Mouse (Mus musculus): Measurements from ENCODE around the gene Snx9. TPM values are rescaled to one million over a fixed set of nuclear protein-coding genes. Genes with fewer than 3 reads are reported as not detected.

Gene Snx9
- polyA plus RNA-seq, 1 experiment from 2014 or later, result 15.3 TPM

DNA sequence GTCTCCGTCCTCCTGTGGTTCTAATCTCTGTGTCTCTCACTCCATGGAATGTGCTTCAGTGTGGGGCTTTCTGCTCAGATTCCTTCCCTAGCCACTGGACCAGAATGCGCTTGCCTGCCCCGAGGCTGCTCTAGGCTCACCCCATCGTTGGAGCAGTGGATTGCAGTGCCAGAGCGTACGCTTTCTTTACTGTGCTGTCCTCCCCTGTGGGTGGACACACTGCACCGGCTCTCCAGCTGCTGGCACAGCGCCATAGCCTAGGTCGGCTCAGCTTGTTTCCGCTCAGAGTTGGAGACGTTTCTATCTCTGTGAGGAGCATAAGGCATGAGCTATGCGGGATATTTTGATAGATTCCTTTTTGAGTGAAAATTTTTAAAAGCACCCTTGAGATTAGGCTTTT, 31.4 kb downstream of the Snx9 start:
- DNase-seq (ENCODE audit: low spot score), result no peak
- WGBS, result 90% methylated on average over 12 of the region's 12 CpGs

DNA sequence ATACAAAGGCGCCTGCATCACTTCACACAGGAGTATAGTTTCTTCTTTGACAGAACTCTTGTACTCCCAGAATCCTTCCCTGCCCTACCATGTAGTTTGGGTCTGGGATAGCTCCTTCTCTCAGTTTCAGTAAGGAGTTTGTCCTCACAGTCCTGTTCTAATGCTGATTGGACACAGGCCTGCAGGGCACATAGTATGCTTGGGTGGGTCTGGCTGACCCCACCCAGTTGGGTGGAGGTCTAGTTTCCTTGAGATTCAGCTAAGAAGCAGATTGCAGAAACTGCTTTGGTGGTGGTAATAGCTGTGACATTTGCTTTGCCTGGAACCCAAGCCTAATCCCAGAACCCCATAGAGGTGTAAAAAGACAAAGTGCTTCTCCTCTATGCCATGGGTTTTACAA, 33.4 kb downstream of the Snx9 start:
- no peaks in the 10 kb centered on the region for H3K36me3 ChIP-seq
- DNase-seq (ENCODE audit: low spot score), result no peak
- H3K4me1 ChIP-seq, result peaks cover 7% of the 10 kb centered on the region
- no peaks in the 10 kb centered on the region for H3K9me3 ChIP-seq (replicated peaks)
- WGBS, result 91% methylated on average over 1 of the region's 1 CpGs
- no peak overlapping the region for H3K27ac ChIP-seq (replicated peaks)
- H3K4me3 ChIP-seq, result no peak overlapping the region
- no peaks in the 10 kb centered on the region for H3K27me3 ChIP-seq (ENCODE audit: low read depth, poor library complexity, severe bottlenecking)

More for the DNA sequence above, 31.4 kb downstream of the Snx9 start:
- Histone ChIP-seq H3K4me3 (no peak overlapping the region), H3K4me1 (peaks cover 7% of the 10 kb centered on the region), H3K27me3 (ENCODE audit: low read depth, poor library complexity, severe bottlenecking) (no peaks in the 10 kb centered on the region), H3K9me3 (replicated peaks) (no peaks in the 10 kb centered on the region), H3K36me3 (no peaks in the 10 kb centered on the region), H3K27ac (replicated peaks) (0 out of 2 replicates have a peak overlapping the region, but pooled peaks have one; percentile 46)

DNA sequence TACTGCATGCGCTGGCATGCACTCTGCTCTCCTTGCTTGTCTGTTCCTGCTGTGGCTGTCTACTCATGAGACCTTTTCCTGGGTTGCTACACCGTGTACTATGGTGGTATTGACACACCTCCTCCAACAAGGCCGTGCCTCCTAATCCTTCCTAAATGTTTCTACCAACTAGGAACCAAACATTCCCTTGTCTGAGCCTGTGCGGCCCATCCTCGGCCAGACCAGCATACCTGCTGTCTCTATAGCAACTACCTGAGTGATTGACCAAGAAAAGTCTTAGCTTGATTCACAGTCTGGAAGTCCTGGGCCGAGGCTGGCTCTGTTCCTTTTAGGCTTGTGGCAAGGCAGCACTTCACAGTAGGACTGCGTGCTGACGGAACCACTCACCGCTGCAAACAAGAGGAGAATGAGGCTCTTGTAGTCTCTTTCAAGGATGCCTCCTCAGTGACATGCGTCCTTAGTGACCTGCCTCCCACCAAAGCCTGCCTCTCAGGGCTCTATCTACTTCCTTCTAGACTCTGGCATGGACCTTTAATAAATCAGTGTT, 36.6 kb downstream of the Snx9 start:
- no peak overlapping the region for H3K27ac ChIP-seq (replicated peaks)
- H3K27me3 ChIP-seq (ENCODE audit: low read depth, poor library complexity, severe bottlenecking), result no peaks in the 10 kb centered on the region
- H3K36me3 ChIP-seq, result no peaks in the 10 kb centered on the region
- no peak overlapping the region for H3K4me3 ChIP-seq
- no peaks in the 10 kb centered on the region for H3K9me3 ChIP-seq (replicated peaks)
- no peak for DNase-seq (ENCODE audit: low spot score)
- WGBS, result 79% methylated on average over 10 of the region's 10 CpGs
- H3K4me1 ChIP-seq, result peaks cover 5% of the 10 kb centered on the region

DNA sequence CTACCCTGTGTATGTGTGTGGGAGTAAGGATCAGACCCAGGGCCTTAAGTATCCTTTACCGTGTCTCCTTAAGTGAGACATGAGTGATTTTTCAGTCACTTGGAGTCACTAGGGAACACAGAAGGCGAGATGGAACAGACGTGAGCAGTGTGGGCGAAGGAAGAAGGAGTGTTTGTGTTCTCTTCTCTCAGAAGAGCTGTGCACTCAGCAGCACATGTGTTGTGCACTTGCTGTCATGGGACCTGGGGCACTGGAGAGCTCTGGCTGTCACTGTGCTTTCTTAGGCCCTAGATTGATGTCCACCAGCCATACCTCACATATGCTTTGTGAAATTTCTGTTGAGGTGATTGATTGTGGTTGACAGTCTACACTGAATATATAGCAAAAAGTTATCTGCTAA, 37.7 kb downstream of the Snx9 start:
- Histone ChIP-seq H3K36me3 (no peaks in the 10 kb centered on the region), H3K27ac (replicated peaks) (no peak overlapping the region), H3K27me3 (ENCODE audit: low read depth, poor library complexity, severe bottlenecking) (no peaks in the 10 kb centered on the region), H3K4me3 (no peak overlapping the region), H3K9me3 (replicated peaks) (no peaks in the 10 kb centered on the region), H3K4me1 (peaks cover 5% of the 10 kb centered on the region)
- WGBS, result 92% methylated on average over 4 of the region's 4 CpGs
- no peak for DNase-seq (ENCODE audit: low spot score)

DNA sequence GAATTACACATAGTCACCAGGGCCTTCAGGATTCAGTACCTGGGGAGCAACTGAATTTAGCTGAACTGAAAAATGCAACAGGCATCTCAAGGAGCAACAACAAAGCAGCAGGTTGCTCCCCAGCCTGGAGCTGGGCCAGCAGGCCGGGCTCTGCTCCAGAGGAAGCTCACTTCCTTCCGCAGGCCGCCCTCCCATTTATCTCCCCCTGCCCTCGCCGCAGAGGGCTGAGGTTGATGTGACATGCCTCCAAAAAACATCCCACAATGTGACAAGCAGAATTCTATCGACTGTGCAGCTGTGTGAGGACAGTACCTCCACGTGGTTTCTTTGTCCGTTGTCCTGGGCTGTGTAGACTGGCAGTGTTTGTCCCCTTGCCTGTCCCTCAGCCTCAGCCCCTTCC, 44.3 kb downstream of the Snx9 start:
- 76% methylated on average over 8 of the region's 8 CpGs for WGBS

DNA sequence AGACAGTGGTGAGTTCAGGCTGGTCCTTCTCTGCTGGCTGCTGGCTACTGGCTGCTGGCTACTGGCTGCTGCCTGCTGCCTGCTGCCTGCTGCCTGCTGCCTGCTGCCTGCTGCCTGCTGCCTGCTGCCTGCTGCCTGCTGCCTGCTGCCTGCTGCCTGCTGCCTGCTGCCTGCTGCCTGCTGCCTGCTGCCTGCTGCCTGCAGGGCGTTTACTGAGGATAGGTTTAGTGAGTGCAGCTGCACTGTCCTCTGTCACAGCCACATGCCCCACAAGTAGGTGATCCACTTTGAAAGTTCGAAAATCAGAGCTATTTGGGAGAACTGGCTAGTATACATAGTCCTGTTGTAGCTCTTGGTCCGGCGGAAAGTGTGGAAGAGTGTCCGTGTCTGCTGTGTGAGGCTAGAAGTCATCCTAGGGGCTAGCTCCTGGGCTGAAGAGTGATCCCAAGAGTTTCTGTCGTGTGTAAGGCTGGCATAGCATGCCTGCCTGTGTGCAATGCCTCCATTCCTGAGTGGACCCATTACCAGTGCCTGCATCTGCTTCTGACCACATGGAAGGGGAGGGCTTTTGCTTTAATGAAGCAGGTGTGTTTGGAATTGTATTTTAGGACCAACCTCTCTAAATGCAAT, 45.2 kb downstream of the Snx9 start:
- Histone ChIP-seq H3K27me3 (ENCODE audit: low read depth, poor library complexity, severe bottlenecking) (no peaks in the 10 kb centered on the region), H3K9me3 (replicated peaks) (no peaks in the 10 kb centered on the region), H3K4me1 (no peaks in the 10 kb centered on the region), H3K27ac (replicated peaks) (peak overlapping the region; percentile 42; the same call in 1 of the 2 replicates), H3K36me3 (peaks cover 9% of the 10 kb centered on the region), H3K4me3 (no peak overlapping the region)
- no peak for DNase-seq (ENCODE audit: low spot score)
- 76% methylated on average over 6 of the region's 6 CpGs for WGBS

More for the DNA sequence above, 44.3 kb downstream of the Snx9 start:
- Histone ChIP-seq H3K4me3 (no peak overlapping the region), H3K36me3 (peaks cover 1% of the 10 kb centered on the region; the same call in 1 of the 2 replicates), H3K4me1 (no peaks in the 10 kb centered on the region), H3K27ac (replicated peaks) (no peak overlapping the region; the same call in none of the 2 replicates), H3K27me3 (ENCODE audit: low read depth, poor library complexity, severe bottlenecking) (no peaks in the 10 kb centered on the region), H3K9me3 (replicated peaks) (no peaks in the 10 kb centered on the region)
- no peak for DNase-seq (ENCODE audit: low spot score)

DNA sequence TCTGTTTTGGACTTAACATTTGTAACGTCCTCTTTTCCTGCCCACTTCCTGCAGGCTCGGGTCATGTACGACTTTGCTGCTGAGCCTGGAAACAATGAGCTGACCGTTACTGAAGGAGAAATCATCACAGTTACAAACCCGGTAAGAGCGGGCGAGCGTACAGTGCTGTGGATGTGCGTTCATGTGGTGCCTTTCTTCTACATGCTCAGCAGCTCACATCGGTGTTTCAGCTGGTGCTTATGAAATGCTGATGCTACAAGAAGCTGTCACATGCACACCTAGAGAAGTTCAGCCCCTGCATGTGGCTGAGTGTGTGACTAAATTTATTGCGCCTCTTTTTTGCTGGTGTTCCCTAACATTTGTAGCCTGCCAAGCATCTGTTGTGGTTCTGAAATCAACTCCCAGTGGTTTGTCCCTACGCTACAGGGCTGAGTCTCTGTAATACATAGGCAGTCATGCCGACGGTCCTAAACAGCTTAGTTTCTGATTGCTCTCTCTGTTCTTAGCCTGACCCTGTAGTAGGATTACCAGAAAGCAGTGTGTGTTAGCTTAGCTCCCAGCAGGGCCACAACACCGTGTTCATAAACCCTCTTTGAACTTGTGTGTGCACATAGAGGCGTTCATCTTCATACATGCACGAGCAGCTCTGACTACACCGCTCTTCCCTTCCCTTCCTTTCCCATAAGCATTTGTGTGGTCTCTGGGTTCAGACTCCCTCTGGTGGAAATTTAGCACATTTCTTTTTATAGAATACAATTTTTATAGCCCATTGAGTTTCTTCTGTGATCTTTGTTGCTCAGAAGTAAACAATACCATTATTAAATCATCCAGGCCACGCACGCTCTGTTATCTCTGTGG, 46.0 kb downstream of the Snx9 start:
- H3K27me3 ChIP-seq (ENCODE audit: low read depth, poor library complexity, severe bottlenecking), result no peaks in the 10 kb centered on the region
- peaks cover 9% of the 10 kb centered on the region for H3K36me3 ChIP-seq
- no peak overlapping the region for H3K4me3 ChIP-seq
- no peaks in the 10 kb centered on the region for H3K9me3 ChIP-seq (replicated peaks)
- no peak overlapping the region for H3K27ac ChIP-seq (replicated peaks)
- no peak for DNase-seq (ENCODE audit: low spot score)
- 84% methylated on average over 20 of the region's 20 CpGs for WGBS
- peaks cover 5% of the 10 kb centered on the region for H3K4me1 ChIP-seq

DNA sequence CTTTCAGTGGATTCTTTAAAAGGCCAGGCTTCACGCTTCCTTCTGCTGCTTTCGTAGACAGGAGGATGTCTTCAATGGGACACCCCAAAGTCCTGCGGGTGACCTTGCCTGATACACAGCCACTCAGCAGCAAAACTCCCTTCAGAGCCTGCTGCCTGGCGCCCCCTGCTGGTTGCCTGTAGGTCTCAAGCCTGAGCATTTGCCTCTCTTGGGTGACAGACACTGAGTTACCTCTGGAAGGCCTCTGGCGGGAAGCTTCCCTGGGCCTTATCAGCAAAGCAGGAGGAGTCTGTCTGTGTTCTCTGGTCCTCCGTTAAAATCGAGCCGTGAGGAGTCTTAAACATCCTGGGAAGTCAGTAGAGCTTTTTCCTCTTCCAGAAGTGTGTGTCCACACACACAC, 49.3 kb downstream of the Snx9 start:
- no peaks in the 10 kb centered on the region for H3K27me3 ChIP-seq (ENCODE audit: low read depth, poor library complexity, severe bottlenecking)
- H3K4me3 ChIP-seq, result no peak overlapping the region
- H3K27ac ChIP-seq (replicated peaks), result no peak overlapping the region; the same call in 1 of the 2 replicates
- peaks cover 22% of the 10 kb centered on the region for H3K4me1 ChIP-seq
- H3K9me3 ChIP-seq (replicated peaks), result no peaks in the 10 kb centered on the region
- peaks cover 9% of the 10 kb centered on the region for H3K36me3 ChIP-seq
- DNase-seq (ENCODE audit: low spot score), result peak; percentile 77
- WGBS, result 49% methylated on average over 8 of the region's 8 CpGs

DNA sequence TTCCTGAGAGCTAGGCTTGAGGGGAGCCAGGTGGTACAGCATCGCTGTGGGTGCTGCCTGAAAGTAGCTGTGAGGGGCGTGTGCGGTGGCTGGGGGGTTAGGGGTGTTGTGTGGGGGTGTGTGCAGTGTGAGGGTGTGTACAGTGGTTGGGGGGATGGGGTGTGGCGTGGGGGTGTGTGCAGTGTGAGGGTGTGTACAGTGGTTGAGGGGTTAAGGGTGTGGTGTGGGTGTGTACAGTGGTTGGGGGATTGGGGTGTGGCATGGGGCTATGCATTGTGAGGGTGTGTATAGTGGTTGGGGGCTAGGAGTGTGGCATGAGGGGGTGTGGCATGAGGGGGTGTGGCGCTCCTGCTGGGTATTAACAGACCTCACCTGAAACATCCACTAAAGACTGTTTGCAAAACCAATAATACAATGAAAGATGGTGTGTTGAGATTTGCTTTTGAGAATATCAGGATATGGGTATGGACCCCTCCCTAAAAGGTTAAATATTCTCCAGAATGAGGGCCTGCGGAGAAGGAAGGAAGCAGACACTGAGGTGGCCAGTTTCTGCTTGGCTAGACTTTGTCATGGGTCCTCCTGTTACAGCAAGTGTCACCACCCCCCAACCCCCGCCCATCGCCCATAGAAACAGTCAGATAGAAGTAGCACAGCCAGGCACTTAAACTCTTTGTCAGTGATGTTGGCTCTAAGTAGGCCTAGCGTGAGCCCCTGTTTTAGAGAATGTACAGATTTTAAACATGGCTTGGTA, 51.0 kb downstream of the Snx9 start:
- peaks cover 22% of the 10 kb centered on the region for H3K4me1 ChIP-seq
- H3K27me3 ChIP-seq (ENCODE audit: low read depth, poor library complexity, severe bottlenecking), result no peaks in the 10 kb centered on the region
- 0 out of 2 replicates have a peak overlapping the region, but pooled peaks have one; percentile 9 for H3K27ac ChIP-seq (replicated peaks)
- H3K36me3 ChIP-seq, result peaks cover 9% of the 10 kb centered on the region
- WGBS, result 82% methylated on average over 9 of the region's 9 CpGs
- no peak overlapping the region for H3K4me3 ChIP-seq
- no peaks in the 10 kb centered on the region for H3K9me3 ChIP-seq (replicated peaks)
- no peak for DNase-seq (ENCODE audit: low spot score)

DNA sequence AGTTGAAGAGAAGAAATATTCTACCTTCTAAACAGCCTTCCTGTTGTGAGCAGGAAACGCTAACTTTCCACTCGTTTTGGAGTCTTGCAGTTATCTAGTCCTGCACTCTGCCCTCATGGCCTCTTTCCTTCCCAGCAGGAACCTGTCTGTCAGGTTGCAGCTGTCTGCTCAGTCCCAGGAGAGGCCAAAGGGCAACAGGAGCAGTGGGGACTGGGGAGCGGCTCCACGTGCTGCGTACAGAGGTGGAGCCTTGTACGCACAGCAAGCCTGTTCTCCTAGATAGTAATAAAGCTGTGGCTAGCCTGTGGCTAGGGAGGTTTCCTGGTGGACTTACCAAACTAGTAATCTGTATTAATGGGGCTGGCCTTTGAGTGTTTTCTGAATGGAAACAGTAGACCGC, 52.0 kb downstream of the Snx9 start:
- H3K27ac ChIP-seq (replicated peaks), result peak overlapping the region; percentile 38; the same call in 1 of the 2 replicates
- peaks cover 22% of the 10 kb centered on the region for H3K4me1 ChIP-seq
- H3K36me3 ChIP-seq, result peaks cover 9% of the 10 kb centered on the region
- no peaks in the 10 kb centered on the region for H3K9me3 ChIP-seq (replicated peaks)
- 24% methylated on average over 7 of the region's 7 CpGs for WGBS
- H3K4me3 ChIP-seq, result no peak overlapping the region
- H3K27me3 ChIP-seq (ENCODE audit: low read depth, poor library complexity, severe bottlenecking), result no peaks in the 10 kb centered on the region
- peak; percentile 33 for DNase-seq (ENCODE audit: low spot score)

DNA sequence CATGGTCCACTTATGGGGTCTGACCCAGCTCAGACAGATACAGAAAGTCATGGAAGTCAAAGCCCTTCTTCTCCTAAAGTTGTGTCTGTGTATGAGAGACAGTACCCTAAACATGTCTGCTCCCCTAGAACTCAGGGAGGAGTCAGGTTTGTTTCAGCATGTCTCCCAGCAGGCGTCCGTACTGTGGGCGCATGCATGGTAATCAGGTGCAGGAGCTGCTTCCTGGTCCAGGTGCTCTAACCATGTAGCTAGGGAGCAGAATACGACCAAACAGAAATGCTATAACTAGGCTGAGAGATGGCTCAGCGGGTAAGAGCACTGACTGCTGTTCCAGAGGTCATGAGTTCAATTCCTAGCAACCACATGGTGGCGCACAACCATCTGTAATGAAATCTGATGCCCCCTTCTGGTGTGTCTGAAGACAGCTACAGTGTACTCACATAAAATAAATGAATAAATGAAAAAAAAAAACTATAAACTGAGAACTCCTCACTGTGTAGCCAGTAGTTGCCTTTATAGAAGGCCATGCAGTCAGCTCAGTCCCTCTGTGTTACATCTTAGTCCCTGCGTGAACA, 52.5 kb downstream of the Snx9 start:
- Histone ChIP-seq H3K4me3 (no peak overlapping the region), H3K36me3 (peaks cover 9% of the 10 kb centered on the region), H3K27me3 (ENCODE audit: low read depth, poor library complexity, severe bottlenecking) (no peaks in the 10 kb centered on the region), H3K9me3 (replicated peaks) (no peaks in the 10 kb centered on the region), H3K27ac (replicated peaks) (peak overlapping the region; percentile 38; the same call in 1 of the 2 replicates), H3K4me1 (peaks cover 22% of the 10 kb centered on the region)
- no peak for DNase-seq (ENCODE audit: low spot score)
- 69% methylated on average over 7 of the region's 7 CpGs for WGBS

DNA sequence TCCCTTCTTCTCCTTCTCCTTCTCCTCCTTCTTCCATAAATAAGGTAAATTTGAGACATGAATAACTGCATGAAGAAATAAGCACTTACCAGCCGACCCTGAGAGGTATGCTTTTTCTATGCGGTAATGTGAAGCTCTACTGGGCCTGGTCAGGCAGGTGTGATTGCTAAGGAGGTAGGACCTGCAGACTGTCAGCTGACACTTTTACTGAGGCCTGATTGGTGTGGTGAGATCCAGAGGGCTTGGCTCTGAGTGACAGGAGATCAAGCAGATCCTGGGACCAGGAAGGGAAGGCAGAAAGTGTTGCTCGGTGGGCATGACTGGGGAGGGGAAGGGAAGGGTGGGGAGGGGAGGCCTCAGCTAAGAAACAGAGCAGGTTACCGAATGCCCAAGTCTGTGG, 54.9 kb downstream of the Snx9 start:
- Histone ChIP-seq H3K9me3 (replicated peaks) (no peaks in the 10 kb centered on the region), H3K36me3 (peaks cover 15% of the 10 kb centered on the region), H3K27ac (replicated peaks) (no peak overlapping the region), H3K4me1 (peaks cover 22% of the 10 kb centered on the region), H3K4me3 (no peak overlapping the region), H3K27me3 (ENCODE audit: low read depth, poor library complexity, severe bottlenecking) (no peaks in the 10 kb centered on the region)
- WGBS, result 71% methylated on average over 4 of the region's 4 CpGs
- DNase-seq (ENCODE audit: low spot score), result no peak

Data from midbrain, embryonic 10.5 days (tissue).